Mouse (Mus musculus) liver, embryonic 14.5 days (tissue): ENCODE data around the gene Acsl3. TPM values are rescaled to one million over a fixed set of nuclear protein-coding genes. Genes with fewer than 3 reads are reported as not detected.

Experiments used
- ATAC-seq: fragments of 200-750 bp; cut with Nextera tagmentation; 2 replicates; pipeline ENCODE4 v1.8.0; 2017; ENCODE audit warnings: moderate number of reproducible peaks, mild to moderate bottlenecking, moderate library complexity; ENCODE audit not compliant: insufficient read depth
- DNase-seq, 3 experiments: peaks; one replicate each; pipeline ENCODE4 v3.0.0-alpha.2; 2012 to 2013; ENCODE audit warnings: low read depth in 3 of 3, low spot score in 3 of 3
- H3K27ac ChIP-seq: fragments of 300-500 bp; sonication (generic); 2 replicates; pipeline ENCODE4 v1.5.1; 2014; ENCODE audit warnings: moderate library complexity, mild to moderate bottlenecking, control low read depth, inconsistent platforms
- H3K27me3 ChIP-seq: fragments of 300-500 bp; sonication (generic); 2 replicates; pipeline ENCODE4 v1.6.1; 2014; ENCODE audit warnings: mild to moderate bottlenecking, low read length, moderate library complexity; ENCODE audit not compliant: control insufficient read depth, insufficient read depth
- H3K36me3 ChIP-seq: fragments of 300-500 bp; sonication (generic); replicated peaks from 2 replicates; pipeline ENCODE4 v1.6.1; 2014; ENCODE audit warnings: low read depth; ENCODE audit not compliant: control insufficient read depth, insufficient read depth
- H3K4me1 ChIP-seq, 2 experiments: fragments of 200-500 bp in 1 of 2; fragments of 300-500 bp in 1 of 2; sonication (generic) in 1 of 2; replicated peaks; 2 replicates each; pipeline ENCODE4 v1.6.1; 2012 to 2014; ENCODE audit warnings: antibody characterized with exemption in 1 of 2, inconsistent platforms in 1 of 2, low read length in 1 of 2; ENCODE audit not compliant: control insufficient read depth in 2 of 2, insufficient read depth in 2 of 2
- H3K4me2 ChIP-seq: fragments of 300-500 bp; sonication (generic); 2 replicates; pipeline ENCODE4 v1.6.1; 2014; ENCODE audit warnings: low read depth, mild to moderate bottlenecking, control low read depth, moderate library complexity
- H3K4me3 ChIP-seq, 2 experiments: fragments of 200-500 bp in 1 of 2; fragments of 300-500 bp in 1 of 2; sonication (generic) in 1 of 2; 2 replicates each; pipeline ENCODE4 v1.5.1; 2012 to 2014; ENCODE audit warnings: low read depth in 2 of 2, low read length in 2 of 2, mild to moderate bottlenecking in 2 of 2, control low read depth in 1 of 2, inconsistent platforms in 1 of 2, moderate library complexity in 1 of 2; ENCODE audit not compliant: insufficient read depth in 1 of 2
- H3K9ac ChIP-seq: fragments of 300-500 bp; sonication (generic); replicated peaks from 2 replicates; pipeline ENCODE4 v1.6.1; 2014; ENCODE audit warnings: mild to moderate bottlenecking, control low read depth, moderate library complexity
- H3K9me3 ChIP-seq: fragments of 300-500 bp; sonication (generic); 2 replicates; pipeline ENCODE4 v1.6.1; 2016; ENCODE audit warnings: low read length, mixed read lengths; ENCODE audit not compliant: control insufficient read depth
- CTCF ChIP-seq: IDR thresholded peaks from 2 replicates; pipeline ENCODE4 v1.5.1; 2016; ENCODE audit warnings: antibody characterized with exemption, low read depth, control low read depth
- EP300 ChIP-seq: IDR thresholded peaks from 2 replicates; pipeline ENCODE4 v1.6.1; 2016; ENCODE audit warnings: antibody characterized with exemption, low read depth
- WGBS: fragments of 180-500 bp; shearing (Covaris S2); extraction: QIAGEN DNeasy Blood & Tissue Kit; methylation state at CpG from one replicate; pipeline ENCODE4 v1.1.7; 2014; ENCODE audit not compliant: insufficient replicate concordance; 5-methylcytosine and 5-hydroxymethylcytosine counted together
- polyA plus RNA-seq, 2 experiments: library from polyadenylated mRNA; depleted of rRNA in 1 of 2; stranded (reverse) in 1 of 2; unstranded in 1 of 2; fragments of >200 nt; fragmentation: Nextera tagmentation in 1 of 2; extraction: Ambion mirVana in 1 of 2; gene quantifications; 2 replicates each; pipeline versions ENCODE4 v1.2.1 to v1.2.3; 2012 to 2014

The Acsl3 gene
- polyA plus RNA-seq, 2 experiments, result 9.3 to 20.1 TPM

DNA sequence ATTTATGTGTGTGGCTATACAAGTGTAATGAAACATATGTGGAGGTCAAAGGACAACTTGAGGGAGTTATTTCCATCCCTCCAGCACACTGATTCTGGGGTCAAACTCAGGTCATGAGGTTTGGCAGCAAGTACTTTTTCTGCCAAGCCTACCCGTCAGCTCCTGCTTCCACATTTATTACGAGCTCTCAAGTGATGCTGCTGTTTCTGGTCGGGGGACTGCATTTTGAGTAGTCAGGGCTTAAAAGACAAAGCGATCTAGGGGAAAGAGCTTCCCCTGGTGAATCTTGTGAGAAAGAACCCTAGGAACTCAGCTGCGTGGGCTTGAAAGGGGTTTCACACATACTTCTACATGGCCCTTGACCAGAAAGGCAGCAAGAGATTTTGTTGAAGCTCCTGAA is 80.0 kb downstream of the Acsl3 start:
- Histone ChIP-seq H3K4me1 (no peaks in the 10 kb centered on the region), H3K36me3 (no peaks in the 10 kb centered on the region), H3K4me3 (no peak overlapping the region), H3K4me2 (no peak overlapping the region), H3K9me3 (no peaks in the 10 kb centered on the region), H3K27me3 (no peaks in the 10 kb centered on the region), H3K27ac (no peak overlapping the region), H3K9ac (no peak overlapping the region)
- no peak for DNase-seq
- WGBS, result 55% methylated on average over 5 of the region's 5 CpGs
- TF ChIP-seq EP300 (no peak), CTCF (no peak)
- no peak for ATAC-seq

DNA sequence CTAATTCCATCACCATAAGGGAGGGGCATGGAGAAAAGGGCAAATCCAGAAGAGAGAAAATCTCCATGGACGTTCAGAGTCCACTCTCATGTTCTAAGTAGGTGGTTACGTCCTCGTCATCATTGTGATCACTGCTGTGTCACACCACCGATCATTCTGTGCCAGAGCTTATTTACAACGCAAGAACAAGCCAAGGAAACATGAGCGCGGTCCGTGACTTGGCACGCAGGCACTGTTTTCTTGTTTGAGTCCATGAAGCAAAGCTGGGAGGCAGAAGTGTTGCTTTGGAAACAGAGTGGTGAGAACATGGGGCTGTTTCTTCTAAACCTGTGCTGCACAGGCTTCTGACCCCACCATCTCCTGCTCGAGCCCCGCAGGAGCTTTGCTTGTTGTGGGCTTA is 83.1 kb downstream of the Acsl3 start:
- Histone ChIP-seq H3K4me3 (no peak overlapping the region), H3K4me2 (no peak overlapping the region), H3K4me1 (no peaks in the 10 kb centered on the region), H3K27ac (no peak overlapping the region), H3K36me3 (no peaks in the 10 kb centered on the region), H3K9me3 (no peaks in the 10 kb centered on the region), H3K27me3 (no peaks in the 10 kb centered on the region), H3K9ac (no peak overlapping the region)
- ATAC-seq (no peak), DNase-seq (no peak)
- WGBS, result 73% methylated on average over 11 of the region's 11 CpGs
- TF ChIP-seq CTCF, result no peak
- no peak for TF ChIP-seq EP300

DNA sequence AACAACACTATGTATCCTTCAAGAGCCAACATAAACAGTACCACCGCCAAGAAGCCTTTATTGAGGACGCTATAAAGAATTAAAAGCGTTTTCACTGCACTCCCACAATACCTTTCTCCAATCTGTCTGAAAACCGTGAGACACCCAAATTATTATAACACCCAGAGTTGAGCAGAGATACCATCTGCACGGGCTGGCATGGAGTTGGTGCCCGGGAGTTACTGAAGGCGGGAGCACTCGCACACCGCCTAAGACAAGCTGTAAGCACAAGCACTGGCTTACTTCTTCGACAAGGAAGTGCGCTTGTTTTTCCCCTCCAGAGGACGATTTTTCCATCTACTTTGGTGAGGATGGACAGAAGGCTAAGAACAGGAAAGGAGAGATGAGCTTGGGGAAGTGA is 84.6 kb downstream of the Acsl3 start:
- H3K27me3 ChIP-seq, result no peaks in the 10 kb centered on the region
- no peaks in the 10 kb centered on the region for H3K9me3 ChIP-seq
- H3K9ac ChIP-seq, result no peak overlapping the region
- H3K4me3 ChIP-seq, result no peak overlapping the region
- H3K36me3 ChIP-seq, result no peaks in the 10 kb centered on the region
- H3K4me1 ChIP-seq, result no peaks in the 10 kb centered on the region
- WGBS, result 73% methylated on average over 12 of the region's 12 CpGs
- H3K27ac ChIP-seq, result no peak overlapping the region
- TF ChIP-seq EP300, result no peak
- H3K4me2 ChIP-seq, result no peak overlapping the region
- no peak for DNase-seq
- no peak for ATAC-seq

- H3K36me3 ChIP-seq, result no peaks in the 10 kb centered on the region
- no peaks in the 10 kb centered on the region for H3K27me3 ChIP-seq
- 70% methylated on average over 4 of the region's 4 CpGs for WGBS
- ATAC-seq, result no peak
- no peak overlapping the region for H3K9ac ChIP-seq
- no peak for DNase-seq
- no peaks in the 10 kb centered on the region for H3K9me3 ChIP-seq
- no peak overlapping the region for H3K27ac ChIP-seq
- H3K4me1 ChIP-seq, result no peaks in the 10 kb centered on the region
- H3K4me3 ChIP-seq, result no peak overlapping the region
- TF ChIP-seq EP300, result no peak
- TF ChIP-seq CTCF, result no peak
- no peak overlapping the region for H3K4me2 ChIP-seq
These were observed 85.7 kb downstream of the Acsl3 start for GRCm38 (mm10) chr1:78743318-78743717.

DNA sequence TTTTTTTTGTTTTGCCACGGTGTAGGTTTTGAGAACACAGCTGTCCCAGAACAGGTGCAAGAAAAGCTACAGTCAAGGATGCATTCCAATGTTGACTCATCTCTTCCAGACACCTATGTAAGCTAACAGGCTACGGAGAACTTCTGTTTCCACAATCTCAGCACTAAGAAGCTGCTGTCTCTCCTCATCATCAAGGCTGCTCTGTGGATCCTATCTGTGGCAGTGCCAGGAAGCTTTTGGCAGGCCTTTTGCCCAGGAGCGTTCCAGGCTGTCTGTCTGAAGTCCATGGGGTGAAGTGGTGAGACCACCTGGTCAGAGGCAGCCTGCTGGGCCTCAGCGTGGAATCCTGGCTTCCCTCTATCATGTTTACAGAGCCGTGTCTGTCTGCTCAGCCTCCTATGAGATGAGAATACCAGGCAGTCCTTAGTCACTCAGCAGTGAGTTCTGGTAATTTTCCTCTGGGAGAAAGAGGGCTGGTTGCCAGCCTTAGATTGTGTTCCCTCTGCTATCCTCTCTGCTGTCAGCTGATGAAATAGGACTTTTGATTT is 87.7 kb downstream of the Acsl3 start:
- Histone ChIP-seq H3K4me3 (no peak overlapping the region), H3K36me3 (no peaks in the 10 kb centered on the region), H3K4me1 (no peaks in the 10 kb centered on the region), H3K9me3 (no peaks in the 10 kb centered on the region), H3K27me3 (no peaks in the 10 kb centered on the region), H3K9ac (no peak overlapping the region), H3K4me2 (no peak overlapping the region), H3K27ac (no peak overlapping the region)
- WGBS, result 53% methylated on average over 5 of the region's 5 CpGs
- DNase-seq (no peak), ATAC-seq (no peak)
- TF ChIP-seq CTCF, result no peak
- TF ChIP-seq EP300, result no peak

Other genes with a start within 250 kb of the Acsl3 start
- 33.9 and 38.6 TPM in 2 replicates for gene Farsb, start 168.9 kb upstream of the Acsl3 start, polyA plus RNA-seq (2012; rRNA removed)
- 111 TPM in 2 replicates for gene Farsb, start 168.9 kb upstream of the Acsl3 start, polyA plus RNA-seq (2014; fragmentation: Nextera tagmentation; extraction: Ambion mirVana)
- 0.08 TPM in 1 of 2 replicates, not detected in the other for gene Mogat1, start 146.8 kb upstream of the Acsl3 start, polyA plus RNA-seq (2012; rRNA removed)
- not detected in 2 replicates for gene Mogat1, start 146.8 kb upstream of the Acsl3 start, polyA plus RNA-seq (2014; fragmentation: Nextera tagmentation; extraction: Ambion mirVana)
- 0.01 TPM in 2 replicates for gene BC035947, start 145.7 kb upstream of the Acsl3 start, polyA plus RNA-seq (2012; rRNA removed)
- not detected in 2 replicates for gene BC035947, start 145.7 kb upstream of the Acsl3 start, polyA plus RNA-seq (2014; fragmentation: Nextera tagmentation; extraction: Ambion mirVana)
- 0.79 and 1.4 TPM in 2 replicates for gene Utp14b, start 213 bp downstream of the Acsl3 start, polyA plus RNA-seq (2012; rRNA removed)
- gene Utp14b, start 213 bp downstream of the Acsl3 start, polyA plus RNA-seq (2014; fragmentation: Nextera tagmentation; extraction: Ambion mirVana), result 0.83 and 0.93 TPM in 2 replicates
- 0.02 and 0.06 TPM in 2 replicates for gene Kcne4, start 158.9 kb downstream of the Acsl3 start, polyA plus RNA-seq (2012; rRNA removed)
- gene Kcne4, start 158.9 kb downstream of the Acsl3 start, polyA plus RNA-seq (2014; fragmentation: Nextera tagmentation; extraction: Ambion mirVana), result 0.06 and 0.13 TPM in 2 replicates